Mouse (Mus musculus): ENCODE results near the gene Prpf3.

DNA sequence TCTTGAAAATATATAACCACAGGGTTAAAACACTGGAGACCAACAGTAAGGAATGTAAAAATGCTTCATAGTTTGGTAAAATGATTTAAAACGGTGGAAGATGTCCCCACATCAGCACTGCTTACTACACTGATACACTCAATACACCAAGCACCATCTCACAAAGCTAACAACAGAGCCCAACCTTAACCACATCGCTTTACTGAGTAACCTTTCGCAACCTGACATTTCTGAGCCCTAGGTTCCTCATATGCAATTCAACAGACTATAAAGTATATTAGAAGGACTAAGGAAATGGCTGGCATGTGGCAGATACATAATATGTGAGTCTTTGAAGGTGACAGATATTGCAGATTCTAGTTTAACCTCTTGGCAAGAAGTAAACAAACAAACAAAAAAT is 39.0 kb downstream of the Prpf3 start:
- TF ChIP-seq POLR2A (IDR thresholded peaks at IDR 0.05; ENCODE audit: borderline replicate concordance, extremely low read depth, insufficient read depth, insufficient read length, poor library complexity, severe bottlenecking), result no peak
- no peak for TF ChIP-seq CTCF (IDR thresholded peaks at IDR 0.05; ENCODE audit: borderline replicate concordance, extremely low read depth, insufficient read depth, insufficient read length)

All from brain, embryonic 14.5 days (tissue).